Mouse (Mus musculus): ENCODE measurements around the gene Ten1.

Ten1 gene

GRCm38 (mm10) chr11:116213877-116214510 is 15.3 kb downstream of the Ten1 start:
- ChIA-PET CTCF (interaction anchor here (0.5 to 2.5 kb wide), 13 partner anchors 7 to 295 kb away, joined by 3 to 10 read pairs (median 4); no protein-coding TSS in a partner anchor), POLR2A (interaction anchor here in 2 of 4 experiments (0.6 to 1.5 kb wide), 6 partner anchors 9 to 635 kb away, joined by 3 to 7 read pairs (median 4); partner anchors contain the start of gene Fbf1 (in 1 of the 2))

DNA sequence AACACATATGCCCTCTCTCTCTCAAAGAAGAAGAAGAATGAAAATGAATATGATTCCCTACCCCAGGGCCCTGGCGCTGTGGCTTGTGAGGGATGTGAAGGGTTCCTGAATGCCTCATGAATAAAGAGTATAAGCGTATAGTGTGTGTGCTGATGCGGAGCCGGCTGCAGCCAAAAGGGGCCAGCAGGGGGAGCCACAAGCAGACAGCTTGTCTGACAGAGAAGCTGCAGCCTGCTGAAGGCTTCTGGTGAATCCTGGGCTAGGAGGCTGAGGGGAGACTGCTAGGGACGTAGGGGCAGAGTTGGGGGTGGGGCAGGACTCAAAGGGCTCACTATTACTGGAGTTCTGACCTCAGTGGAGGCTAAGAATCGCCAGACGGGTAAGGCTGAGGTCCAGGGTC is 16.5 kb downstream of the Ten1 start:
- ChIA-PET POLR2A (interaction anchor here in 2 of 4 experiments (0.6 to 2.6 kb wide), 20 partner anchors 10 to 1397 kb away, joined by 3 to 8 read pairs (median 3); partner anchors contain the start of genes Mrpl38 (in 2 of the 2), Evpl (in 1 of the 2) and Fbf1 (in 1 of the 2)), CTCF (interaction anchor here (0.5 to 2.5 kb wide), 51 partner anchors 8 to 1572 kb away, joined by 3 to 10 read pairs (median 4); partner anchors contain the start of genes Mrpl38 (in 2 of the 4), Evpl (in 1 of the 4), Exoc7 (in 1 of the 4) and Foxj1 (in 1 of the 4))

DNA sequence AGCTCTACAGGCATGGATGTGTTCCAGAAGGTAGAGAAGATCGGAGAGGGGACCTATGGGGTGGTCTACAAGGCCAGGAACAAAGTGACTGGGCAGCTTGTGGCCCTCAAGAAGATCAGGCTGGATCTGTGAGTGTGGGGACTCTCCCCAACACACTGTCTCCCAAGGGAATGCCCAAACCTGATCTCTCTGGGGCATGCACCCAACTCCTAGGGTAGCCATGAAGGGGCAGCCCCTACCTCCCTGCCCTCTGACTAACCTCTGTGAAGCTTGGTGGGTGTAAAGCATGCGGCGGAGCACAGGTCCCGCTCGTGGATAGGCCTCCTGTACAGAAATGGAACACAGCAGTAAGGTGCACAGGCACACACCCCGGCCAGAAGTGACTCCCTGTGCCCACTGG is 17.3 kb downstream of the Ten1 start:
- ChIA-PET CTCF (interaction anchor here (0.6 to 2.5 kb wide), 31 partner anchors 10 to 776 kb away, joined by 3 to 10 read pairs (median 4); partner anchors contain the start of genes Mrpl38 (in 2 of the 4), Evpl (in 1 of the 4), Exoc7 (in 1 of the 4) and Trim65 (in 1 of the 4)), POLR2A (interaction anchor here in 3 of 4 experiments (0.5 to 2.6 kb wide), 12 partner anchors 10 to 1170 kb away, joined by 3 to 11 read pairs (median 4); partner anchors contain the start of genes Mrpl38 (in 2 of the 3), Evpl (in 1 of the 3) and Fbf1 (in 1 of the 3))

GRCm38 (mm10) chr11:116216549-116216948 is 17.9 kb downstream of the Ten1 start:
- ChIA-PET POLR2A (interaction anchor here in 3 of 4 experiments (0.6 to 2.6 kb wide), 7 partner anchors 10 to 1169 kb away, joined by 3 to 11 read pairs (median 5); partner anchors contain the start of genes Mrpl38 (in 2 of the 3) and Fbf1 (in 1 of the 3)), CTCF (interaction anchor here (0.6 to 2.5 kb wide), 9 partner anchors 10 to 247 kb away, joined by 3 to 10 read pairs (median 7); partner anchors contain the start of genes Evpl (in 1 of the 4) and Mrpl38 (in 1 of the 4))

- ChIA-PET POLR2A (interaction anchor here in 2 of 4 experiments (1.0 to 1.3 kb wide), 2 partner anchors 80 to 194 kb away, joined by 3 to 4 read pairs; partner anchors contain the start of gene Mrpl38 (in 1 of the 2)), CTCF (interaction anchor here in 2 of 4 experiments (1.6 to 5.9 kb wide), 2 partner anchors 79 kb away, joined by 4 to 31 read pairs; partner anchors contain the start of gene Mrpl38 (in 2 of the 2))
Observed at GRCm38 (mm10) chr11:116218263-116218662, 19.6 kb downstream of the Ten1 start.

- CTCF ChIA-PET, result interaction anchor here in 3 of 4 experiments (0.8 to 5.9 kb wide), 10 partner anchors 11 to 227 kb away, joined by 3 to 31 read pairs (median 5); partner anchors contain the start of gene Mrpl38 (in 2 of the 3)
- POLR2A ChIA-PET, result interaction anchor here in 2 of 4 experiments (1.0 to 1.5 kb wide), 3 partner anchors 80 to 194 kb away, joined by 3 to 4 read pairs (median 3); partner anchors contain the start of gene Mrpl38 (in 1 of the 2)
Observed at GRCm38 (mm10) chr11:116218737-116219400, 20.2 kb downstream of the Ten1 start.

DNA sequence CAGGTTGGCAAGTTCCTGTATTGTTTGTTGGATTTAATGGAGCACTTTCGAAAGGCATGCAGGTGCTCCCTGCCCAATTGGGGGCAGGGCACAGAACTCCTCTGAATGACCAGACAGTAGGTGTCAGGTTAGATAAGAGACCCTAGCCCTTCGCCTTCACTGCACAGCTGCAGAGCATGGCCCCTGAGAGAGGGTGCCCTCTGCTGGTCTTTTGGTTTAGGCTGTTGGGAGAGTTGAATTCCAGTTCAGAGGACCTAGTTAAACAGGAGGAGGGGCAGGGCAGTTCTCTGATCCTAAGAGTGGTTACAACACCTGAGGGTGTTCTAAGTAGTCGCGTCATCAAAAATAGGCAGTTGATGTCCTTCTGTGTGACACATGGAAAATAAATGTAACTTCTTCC is 21.2 kb downstream of the Ten1 start:
- ChIA-PET POLR2A (interaction anchor here in 2 of 4 experiments (0.6 to 4.6 kb wide), 19 partner anchors 8 to 277 kb away, joined by 3 to 26 read pairs (median 3); partner anchors contain the start of genes Mrpl38 (in 2 of the 2), Exoc7 (in 1 of the 2) and Trim65 (in 1 of the 2)), CTCF (interaction anchor here (0.6 to 5.9 kb wide), 34 partner anchors 7 to 274 kb away, joined by 3 to 31 read pairs (median 4); partner anchors contain the start of genes Mrpl38 (in 3 of the 4), Evpl (in 2 of the 4), Acox1 (in 1 of the 4) and Ten1 (in 1 of the 4))

DNA sequence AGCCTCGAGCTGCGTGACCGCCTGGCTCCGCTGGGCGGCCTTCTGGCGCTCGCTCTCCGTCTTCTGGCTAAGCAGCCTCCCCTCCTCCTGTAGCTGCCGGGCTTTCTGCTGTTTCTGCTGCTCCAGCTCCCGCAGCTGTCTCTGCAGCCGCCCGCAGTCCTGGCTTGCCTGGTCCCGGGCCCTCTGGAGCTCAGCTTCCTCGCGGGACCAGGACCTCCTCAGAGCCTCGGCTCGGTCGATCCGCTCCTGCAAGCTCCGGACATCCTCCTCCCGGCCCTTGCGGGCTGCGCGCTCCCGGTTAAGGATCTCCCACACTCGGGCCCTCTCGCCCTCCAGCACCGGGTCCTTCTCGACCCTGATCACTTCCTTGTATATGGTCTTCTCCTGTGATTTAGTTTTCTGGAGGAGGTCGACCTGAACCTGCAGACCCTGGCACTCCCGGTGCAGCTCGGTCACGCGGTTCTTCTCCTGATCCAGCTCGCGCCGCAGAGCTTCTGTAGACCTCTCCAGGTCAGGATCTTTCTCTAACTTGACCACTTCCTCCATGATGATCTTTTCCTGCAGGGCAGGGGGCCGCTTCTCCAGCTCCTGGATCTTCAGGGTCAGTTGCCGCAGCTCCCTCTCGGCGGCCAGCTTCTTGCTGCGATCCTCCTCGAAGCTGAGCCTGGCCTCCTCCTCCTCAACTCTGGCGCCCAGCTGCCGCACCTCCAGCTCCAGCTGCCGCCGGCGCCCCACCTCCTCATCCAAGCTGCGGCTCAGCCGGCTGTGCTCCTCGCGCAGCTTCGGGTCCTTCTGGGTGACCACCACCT is 23.5 kb downstream of the Ten1 start:
- POLR2A ChIA-PET, result interaction anchor here (0.5 to 4.6 kb wide), 54 partner anchors 8 to 1432 kb away, joined by 3 to 26 read pairs (median 4); partner anchors contain the start of genes Evpl (in 3 of the 4), Mrpl38 (in 3 of the 4), Exoc7 (in 2 of the 4) and Aanat (in 1 of the 4)
- CTCF ChIA-PET, result interaction anchor here (0.5 to 5.9 kb wide), 48 partner anchors 8 to 980 kb away, joined by 3 to 31 read pairs (median 4); partner anchors contain the start of genes Mrpl38 (in 3 of the 4), Acox1 (in 2 of the 4), Exoc7 (in 1 of the 4) and Galr2 (in 1 of the 4)

DNA sequence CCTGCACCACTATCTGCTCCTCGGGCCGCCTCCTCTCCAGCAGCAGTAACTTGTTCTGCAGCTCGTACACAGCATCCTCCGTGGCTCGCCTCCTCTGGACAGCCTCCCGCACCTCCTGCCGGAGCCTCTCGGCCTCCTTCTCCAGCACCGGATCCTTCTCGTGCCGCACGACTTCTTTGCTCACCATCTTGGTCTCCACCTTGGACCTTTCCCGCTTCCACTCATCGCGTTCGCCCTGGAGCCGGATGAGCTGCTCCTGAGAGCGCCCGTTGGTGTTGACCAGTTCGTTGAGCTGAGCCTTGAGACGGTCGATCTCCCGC is 24.0 kb downstream of the Ten1 start:
- ChIA-PET CTCF (interaction anchor here (0.5 to 5.9 kb wide), 33 partner anchors 8 to 980 kb away, joined by 3 to 31 read pairs (median 4); partner anchors contain the start of genes Mrpl38 (in 2 of the 4), Exoc7 (in 1 of the 4), Galr2 (in 1 of the 4) and Prpsap1 (in 1 of the 4)), POLR2A (interaction anchor here (0.5 to 4.6 kb wide), 46 partner anchors 9 to 1431 kb away, joined by 3 to 26 read pairs (median 4); partner anchors contain the start of genes Mrpl38 (in 3 of the 4), Evpl (in 2 of the 4), Exoc7 (in 2 of the 4) and Aanat (in 1 of the 4))

DNA sequence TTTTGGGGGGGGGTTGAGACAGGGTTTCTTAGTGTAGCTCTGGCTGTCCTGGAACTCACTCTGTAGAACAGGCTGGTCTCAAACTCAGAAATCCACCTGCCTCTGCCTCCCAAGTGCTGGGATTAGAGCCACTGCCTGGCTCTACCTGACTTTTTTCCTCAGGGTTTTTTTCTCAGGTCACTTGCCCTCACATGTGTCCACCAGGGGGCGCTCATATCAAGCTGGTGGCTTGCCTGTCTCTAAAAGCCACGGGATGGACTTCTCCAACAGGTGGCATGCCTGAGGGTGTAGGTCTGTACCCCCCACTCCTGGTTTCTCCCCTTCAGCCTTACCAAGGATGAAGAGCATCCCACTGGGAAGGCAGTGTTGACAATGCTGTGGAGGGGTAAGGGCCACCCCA is 27.8 kb downstream of the Ten1 start:
- POLR2A ChIA-PET, result interaction anchor here (0.6 to 2.7 kb wide), 15 partner anchors 11 to 273 kb away, joined by 3 to 12 read pairs (median 4); partner anchors contain the start of genes Evpl (in 1 of the 4), Exoc7 (in 1 of the 4), Mrpl38 (in 1 of the 4) and Srp68 (in 1 of the 4)

GRCm38 (mm10) chr11:116228699-116229098 is 30.0 kb downstream of the Ten1 start:
- ChIA-PET CTCF (interaction anchor here in 2 of 4 experiments (0.5 to 3.0 kb wide), 6 partner anchors 8 to 217 kb away, joined by 3 to 23 read pairs (median 6); partner anchors contain the start of gene Evpl (in 1 of the 2)), POLR2A (interaction anchor here in 1 of 4 experiments (0.6 to 1.0 kb wide), 2 partner anchors 16 to 19 kb away, joined by 3 read pairs; no protein-coding TSS in a partner anchor)

More for the DNA sequence above, 27.8 kb downstream of the Ten1 start:
- CTCF ChIA-PET, result interaction anchor here (0.5 to 3.5 kb wide), 57 partner anchors 9 to 582 kb away, joined by 3 to 25 read pairs (median 4); partner anchors contain the start of genes Evpl (in 2 of the 4), Exoc7 (in 2 of the 4), Foxj1 (in 1 of the 4) and Mrpl38 (in 1 of the 4)

GRCm38 (mm10) chr11:116232427-116232826 is 33.8 kb downstream of the Ten1 start:
- ChIA-PET POLR2A (interaction anchor here in 3 of 4 experiments (0.5 to 5.1 kb wide), 10 partner anchors 10 to 297 kb away, joined by 3 to 30 read pairs (median 6); partner anchors contain the start of gene Galr2 (in 1 of the 3)), CTCF (interaction anchor here in 3 of 4 experiments (0.6 to 2.2 kb wide), 9 partner anchors 9 to 86 kb away, joined by 3 to 8 read pairs (median 4); no protein-coding TSS in a partner anchor)

GRCm38 (mm10) chr11:116234901-116235300 is 36.2 kb downstream of the Ten1 start:
- ChIA-PET POLR2A (interaction anchor here in 2 of 4 experiments (1.0 to 5.0 kb wide), 3 partner anchors 8 to 394 kb away, joined by 3 to 26 read pairs (median 3); no protein-coding TSS in a partner anchor), CTCF (interaction anchor here in 3 of 4 experiments (1.0 to 1.5 kb wide), 3 partner anchors 59 to 92 kb away, joined by 3 to 12 read pairs (median 5); no protein-coding TSS in a partner anchor)

- ChIA-PET CTCF (interaction anchor here (0.6 to 2.6 kb wide), 11 partner anchors 9 to 30 kb away, joined by 3 to 10 read pairs (median 4); no protein-coding TSS in a partner anchor), POLR2A (interaction anchor here (0.8 to 3.6 kb wide), 21 partner anchors 8 to 335 kb away, joined by 3 to 21 read pairs (median 4); partner anchors contain the start of gene Trim47 (in 1 of the 4))
Observed at GRCm38 (mm10) chr11:116237742-116238395, 39.2 kb downstream of the Ten1 start, which contains the start of gene Evpl. Gene Evpl (minus strand): TSS chr11:116238077.

GRCm38 (mm10) chr11:116239797-116240196 is 41.1 kb downstream of the Ten1 start:
- CTCF ChIA-PET, result interaction anchor here in 2 of 4 experiments (1.0 to 2.3 kb wide), 2 partner anchors 27 to 28 kb away, joined by 3 to 5 read pairs; no protein-coding TSS in a partner anchor

More at GRCm38 (mm10) chr11:116239797-116240196, 41.1 kb downstream of the Ten1 start:
- POLR2A ChIA-PET, result interaction anchor here in 3 of 4 experiments (0.6 to 4.8 kb wide), 13 partner anchors 8 to 333 kb away, joined by 3 to 30 read pairs (median 3); no protein-coding TSS in a partner anchor

All from embryonic stem cell, embryonic (primary cell).